Mouse (Mus musculus): ENCODE results near the gene Dnajc3. TPM values are rescaled to one million over a fixed set of nuclear protein-coding genes. Genes with fewer than 3 reads are reported as not detected.
A peak's percentile ranks its signal among the peaks of the same experiment; 100 is the strongest.

The Dnajc3 gene
- total and polyA plus RNA-seq, 3 experiments, result 12.7 to 18.5 TPM; not detected in 1

DNA sequence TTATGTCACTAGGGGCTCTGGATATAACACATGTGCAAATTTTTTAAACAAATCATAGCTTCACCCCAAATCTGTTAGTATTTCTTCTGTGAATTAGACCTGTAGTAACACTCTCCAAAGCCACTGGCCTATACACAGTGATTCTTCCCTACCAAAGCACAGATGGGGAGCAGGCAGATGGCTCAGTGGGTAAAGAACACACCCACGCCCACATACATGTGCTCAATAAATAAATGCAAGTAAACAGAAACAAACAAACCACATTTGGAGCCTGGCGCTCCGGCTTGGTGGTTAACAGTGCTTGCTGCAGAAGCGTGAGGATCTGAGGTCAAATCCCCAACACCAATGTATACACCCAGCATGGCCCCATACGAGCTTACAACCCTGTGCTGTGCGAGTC, 26.3 kb upstream of the Dnajc3 start:
- Histone ChIP-seq H3K27ac (ENCODE audit: control insufficient read depth, low read depth, low read length) (no peak overlapping the region), H3K79me2 (ENCODE audit: control insufficient read depth, insufficient read depth, low read length, poor library complexity) (no peaks in the 10 kb centered on the region), H3K4me1 (ENCODE audit: control insufficient read depth in 1 of 2, insufficient read depth in 2 of 2, low read length in 2 of 2) (peaks cover 0 to 7% of the 10 kb centered on the region in 2 experiments; a peak in 2 of 4 replicates), H3K9me3 (replicated peaks; ENCODE audit: insufficient read depth, low read length) (no peaks in the 10 kb centered on the region), H3K36me3 (ENCODE audit: control insufficient read depth in 1 of 2, insufficient read depth in 2 of 2, low read length in 2 of 2) (peaks cover 0 to 9% of the 10 kb centered on the region in 2 experiments; a peak in 2 of 4 replicates), H3K27me3 (ENCODE audit: control insufficient read depth in 1 of 2, insufficient read depth in 2 of 2, low read length in 2 of 2) (no peaks in the 10 kb centered on the region), H3K4me3 (ENCODE audit: control insufficient read depth in 1 of 2, insufficient read depth in 1 of 2, low read depth in 2 of 2, low read length in 2 of 2) (no peak overlapping the region), H3K9ac (ENCODE audit: control insufficient read depth, low read depth, low read length, poor library complexity, severe bottlenecking) (no peak overlapping the region)
- TF ChIP-seq UBTF (IDR thresholded peaks at IDR 0.05; ENCODE audit: borderline replicate concordance, insufficient read depth, low read depth, low read length) (no peak), POLR2AphosphoS5 (IDR thresholded peaks at IDR 0.05; ENCODE audit: borderline replicate concordance, low read depth, low read length) (no peak), MYC (IDR thresholded peaks at IDR 0.05; ENCODE audit: low read depth, low read length) (no peak), JUND (IDR thresholded peaks at IDR 0.05; ENCODE audit: low read depth, low read length) (no peak), MEF2A (IDR thresholded peaks at IDR 0.05; ENCODE audit: extremely low read depth, insufficient replicate concordance, low read depth, low read length, poor library complexity, severe bottlenecking) (no peak), E2F4 (IDR thresholded peaks at IDR 0.05; ENCODE audit: borderline replicate concordance, low read depth, low read length) (no peak), ZMIZ1 (IDR thresholded peaks at IDR 0.05; ENCODE audit: low read depth, low read length) (no peak), CHD1 (IDR thresholded peaks at IDR 0.05; ENCODE audit: low read depth, low read length) (no peak), TCF12 (IDR thresholded peaks at IDR 0.05; ENCODE audit: low read depth, low read length) (no peak), BHLHE40 (IDR thresholded peaks at IDR 0.05; ENCODE audit: borderline replicate concordance, low read depth, low read length) (no peak), TAL1 (IDR thresholded peaks at IDR 0.05; ENCODE audit: low read length) (no peak), USF1 (IDR thresholded peaks at IDR 0.05; ENCODE audit: low read depth, low read length) (no peak), SIN3A (IDR thresholded peaks at IDR 0.05; ENCODE audit: low read length) (no peak)
- no peak for DNase-seq (ENCODE audit: low read depth, low spot score)

DNA sequence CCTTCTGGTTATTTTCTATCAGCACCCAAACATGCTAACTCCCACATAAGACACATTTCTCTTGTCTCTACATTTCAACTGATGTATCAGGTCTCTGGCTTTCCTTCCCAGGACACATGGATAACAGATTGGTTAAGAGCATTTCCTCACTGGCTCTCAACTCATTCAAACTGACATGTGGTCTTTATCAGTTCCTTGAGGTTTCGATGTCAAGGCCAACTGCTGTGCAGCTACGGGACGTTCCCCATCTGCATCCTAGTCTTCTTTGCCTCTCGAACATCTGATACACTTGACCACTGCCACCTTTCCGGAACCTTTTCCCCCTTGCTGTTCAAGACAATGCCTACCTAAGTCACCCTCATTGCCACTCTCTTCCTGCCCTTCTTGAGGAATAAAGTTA, 24.1 kb upstream of the Dnajc3 start:
- peak; percentile 50 for DNase-seq (ENCODE audit: low read depth, low spot score)
- H3K9me3 ChIP-seq (replicated peaks; ENCODE audit: insufficient read depth, low read length), result no peaks in the 10 kb centered on the region
- peaks cover 0 to 9% of the 10 kb centered on the region in 2 experiments; a peak in 2 of 4 replicates for H3K36me3 ChIP-seq (ENCODE audit: control insufficient read depth in 1 of 2, insufficient read depth in 2 of 2, low read length in 2 of 2)
- H3K9ac ChIP-seq (ENCODE audit: control insufficient read depth, low read depth, low read length, poor library complexity, severe bottlenecking), result no peak overlapping the region
- H3K4me1 ChIP-seq (ENCODE audit: control insufficient read depth in 1 of 2, insufficient read depth in 2 of 2, low read length in 2 of 2), result peaks cover 0 to 7% of the 10 kb centered on the region in 2 experiments; a peak in 2 of 4 replicates
- no peaks in the 10 kb centered on the region for H3K27me3 ChIP-seq (ENCODE audit: control insufficient read depth in 1 of 2, insufficient read depth in 2 of 2, low read length in 2 of 2)
- H3K79me2 ChIP-seq (ENCODE audit: control insufficient read depth, insufficient read depth, low read length, poor library complexity), result no peaks in the 10 kb centered on the region
- no peak for TF ChIP-seq ZC3H11A (IDR thresholded peaks at IDR 0.05; ENCODE audit: low read depth, low read length)
- no peak for TF ChIP-seq CHD1 (IDR thresholded peaks at IDR 0.05; ENCODE audit: low read depth, low read length)
- no peak for TF ChIP-seq CTCF (IDR thresholded peaks at IDR 0.05 in 2 of 3, conservative IDR thresholded peaks at IDR 0.05 in 1 of 3; ENCODE audit: control insufficient read depth in 1 of 3, insufficient read depth in 1 of 3, low read depth in 2 of 3, low read length in 3 of 3, poor library complexity in 1 of 3, severe bottlenecking in 1 of 3)
- TF ChIP-seq KAT2A (conservative IDR thresholded peaks at IDR 0.05; ENCODE audit: low read depth, low read length), result no peak
- TF ChIP-seq ELF1 (IDR thresholded peaks at IDR 0.05; ENCODE audit: low read depth, low read length), result no peak
- peak; percentile 52; the same call in 1 of the 2 replicates for TF ChIP-seq ETS1 (IDR thresholded peaks at IDR 0.05; ENCODE audit: low read depth, low read length)
- TF ChIP-seq USF2 (IDR thresholded peaks at IDR 0.05; ENCODE audit: borderline replicate concordance in 1 of 2, insufficient read depth in 1 of 2, low read depth in 1 of 2, low read length in 2 of 2), result no peak
- TF ChIP-seq MYB (IDR thresholded peaks at IDR 0.05; ENCODE audit: low read depth, low read length), result no peak
- no peak for TF ChIP-seq E2F4 (IDR thresholded peaks at IDR 0.05; ENCODE audit: borderline replicate concordance, low read depth, low read length)
- TF ChIP-seq MAFK (IDR thresholded peaks at IDR 0.05; ENCODE audit: borderline replicate concordance, low read depth, low read length), result no peak
- 0 out of 4 replicates have a peak, but pooled peaks of 1 of the 2 experiments have one; percentile 40 for TF ChIP-seq EP300 (IDR thresholded peaks at IDR 0.05; ENCODE audit: low read depth in 1 of 2, low read length in 2 of 2)
- TF ChIP-seq MAX (IDR thresholded peaks at IDR 0.05; ENCODE audit: low read length), result peak; percentile 66
- peak; percentile 49; the same call in 1 of the 2 replicates for TF ChIP-seq MYC (IDR thresholded peaks at IDR 0.05; ENCODE audit: low read depth, low read length)
- no peak for TF ChIP-seq POLR2AphosphoS2 (IDR thresholded peaks at IDR 0.05; ENCODE audit: low read length)
- no peak for TF ChIP-seq UBTF (IDR thresholded peaks at IDR 0.05; ENCODE audit: borderline replicate concordance, insufficient read depth, low read depth, low read length)
- TF ChIP-seq TBP (IDR thresholded peaks at IDR 0.05; ENCODE audit: low read depth, low read length), result no peak
- no peak for TF ChIP-seq JUND (IDR thresholded peaks at IDR 0.05; ENCODE audit: low read depth, low read length)
- TF ChIP-seq ZKSCAN1 (IDR thresholded peaks at IDR 0.05; ENCODE audit: low read depth, low read length), result no peak
- TF ChIP-seq CHD2 (IDR thresholded peaks at IDR 0.05; ENCODE audit: low read length), result no peak
- TF ChIP-seq TCF12 (IDR thresholded peaks at IDR 0.05; ENCODE audit: low read depth, low read length), result 0 out of 2 replicates have a peak, but pooled peaks have one; percentile 9
- no peak for TF ChIP-seq NRF1 (IDR thresholded peaks at IDR 0.05; ENCODE audit: insufficient read depth, low read depth, low read length, poor library complexity, severe bottlenecking)
- TF ChIP-seq POLR2A (IDR thresholded peaks at IDR 0.05; ENCODE audit: control insufficient read depth in 1 of 2, insufficient read depth in 1 of 2, low read depth in 1 of 2, low read length in 2 of 2, poor library complexity in 1 of 2), result no peak
- TF ChIP-seq GATA1 (IDR thresholded peaks at IDR 0.05; ENCODE audit: low read depth, low read length), result peak; percentile 37; the same call in 1 of the 2 replicates
- no peak overlapping the region for H3K27ac ChIP-seq (ENCODE audit: control insufficient read depth, low read depth, low read length)
- H3K4me3 ChIP-seq (ENCODE audit: control insufficient read depth in 1 of 2, insufficient read depth in 1 of 2, low read depth in 2 of 2, low read length in 2 of 2), result no peak overlapping the region
